In genomic region chr10:8199816-8200215, GRCm38 (mm10) we compare ENCODE assay signal across 19 mouse cellular contexts.
DNase-seq lines count a peak whose midpoint lies in the region; ATAC-seq and TF ChIP-seq lines count a peak whose summit lies in the region.
"Had no signal": no experiment of that assay in that cellular context is flagged by ENCODE, and none has a peak within 500 bp of the region (broad histone marks: within the 10 kb centered on the region; RNA-seq: fewer than 3 reads in every experiment).

No protein-coding gene starts in this region.

- intact Hi-C loops in gastrocnemius, adult 2 months (cut with DNase I): loop anchor here (5.0 kb wide), 1 partner anchor 388 kb away; no protein-coding TSS in a partner anchor
- intact Hi-C loops in gastrocnemius, postnatal 14 days (cut with DNase I; ENCODE audit: low total_unique reads): loop anchor here (5.0 kb wide), 1 partner anchor 318 kb away; no protein-coding TSS in a partner anchor

- no peak overlapping the region for H3K27ac ChIP-seq in gastrocnemius, adult 2 months
- H3K27ac ChIP-seq in limb, embryonic 15.5 days: peak overlapping the region; percentile 65
- no peak overlapping the region for H3K27ac ChIP-seq in limb, embryonic 10.5 days
- H3K27ac ChIP-seq in midbrain, embryonic 16.5 days (ENCODE audit: low read length): peak overlapping the region; percentile 35
- H3K27ac ChIP-seq in midbrain, embryonic 14.5 days (replicated peaks; ENCODE audit: low read depth, low read length): no peak overlapping the region
- H3K27ac ChIP-seq: forebrain, embryonic 10.5 days; heart, embryonic 13.5 days; hindbrain, embryonic 12.5 days; intestine, embryonic 15.5 days had no signal

- no peaks in the 10 kb centered on the region for H3K27me3 ChIP-seq in limb, embryonic 15.5 days
- no peaks in the 10 kb centered on the region for H3K27me3 ChIP-seq in limb, embryonic 10.5 days (ENCODE audit: low read depth, poor library complexity, severe bottlenecking)
- no peaks in the 10 kb centered on the region for H3K27me3 ChIP-seq in midbrain, embryonic 16.5 days (ENCODE audit: control insufficient read depth, insufficient read depth, low read depth, low read length)
- H3K27me3 ChIP-seq in midbrain, embryonic 14.5 days (ENCODE audit: control insufficient read depth, insufficient read depth, low read length): no peaks in the 10 kb centered on the region
- H3K27me3 ChIP-seq: heart, embryonic 13.5 days; hindbrain, embryonic 12.5 days; intestine, embryonic 15.5 days had no signal

- no peak overlapping the region for H3K9ac ChIP-seq in limb, embryonic 15.5 days
- no peak overlapping the region for H3K9ac ChIP-seq in midbrain, embryonic 16.5 days (ENCODE audit: low read depth, low read length)
- no peak overlapping the region for H3K9ac ChIP-seq in midbrain, embryonic 14.5 days (replicated peaks; ENCODE audit: low read length)
- H3K9ac ChIP-seq: heart, embryonic 13.5 days; hindbrain, embryonic 12.5 days; intestine, embryonic 15.5 days had no signal

- peak; percentile 16 for DNase-seq in cerebellum, adult 11-12 months
- no peak for DNase-seq in cerebellum, adult 8-10 months
- DNase-seq in gastrocnemius, adult 2 months: no peak
- DNase-seq in gastrocnemius, postnatal 14 days: no peak
- no peak for DNase-seq in limb, embryonic 10.5 days (ENCODE audit: low spot score)
- no peak for DNase-seq in midbrain, embryonic 14.5 days
- DNase-seq: adrenal gland, adult 8-10 months; adrenal gland, postnatal 25 days; gastrocnemius, postnatal 10 days; heart, postnatal 14 days; heart, postnatal 4 days had no signal

- TF ChIP-seq CTCF in gastrocnemius, adult 2 months (IDR thresholded peaks at IDR 0.05): no peak

- peaks cover 7% of the 10 kb centered on the region; the same call in 1 of the 2 replicates for H3K4me1 ChIP-seq in limb, embryonic 15.5 days
- H3K4me1 ChIP-seq in limb, embryonic 10.5 days: peaks cover 13% of the 10 kb centered on the region
- H3K4me1 ChIP-seq in midbrain, embryonic 16.5 days (ENCODE audit: control insufficient read depth, insufficient read depth, low read length): peaks cover 9% of the 10 kb centered on the region
- no peaks in the 10 kb centered on the region for H3K4me1 ChIP-seq in midbrain, embryonic 14.5 days (ENCODE audit: control insufficient read depth, insufficient read depth, low read length)
- H3K4me1 ChIP-seq: intestine, embryonic 15.5 days had no signal

- H3K4me2 ChIP-seq in limb, embryonic 15.5 days: no peak overlapping the region
- no peak overlapping the region for H3K4me2 ChIP-seq in midbrain, embryonic 16.5 days (ENCODE audit: low read length)
- no peak overlapping the region for H3K4me2 ChIP-seq in midbrain, embryonic 14.5 days (ENCODE audit: low read length)
- H3K4me2 ChIP-seq: heart, embryonic 13.5 days; hindbrain, embryonic 12.5 days; intestine, embryonic 15.5 days had no signal

- no peaks in the 10 kb centered on the region for H3K36me3 ChIP-seq in limb, embryonic 15.5 days
- no peaks in the 10 kb centered on the region for H3K36me3 ChIP-seq in limb, embryonic 10.5 days
- no peaks in the 10 kb centered on the region for H3K36me3 ChIP-seq in midbrain, embryonic 16.5 days (ENCODE audit: control insufficient read depth, insufficient read depth, low read length)
- H3K36me3 ChIP-seq in midbrain, embryonic 14.5 days (ENCODE audit: control insufficient read depth, insufficient read depth, low read length): no peaks in the 10 kb centered on the region
- H3K36me3 ChIP-seq: forebrain, embryonic 10.5 days; heart, embryonic 13.5 days; hindbrain, embryonic 12.5 days; intestine, embryonic 15.5 days had no signal

- no peak for ATAC-seq in limb, embryonic 15.5 days (ENCODE audit: insufficient number of reproducible peaks, low FRiP score, low TSS enrichment, low read depth)
- no peak for ATAC-seq in midbrain, embryonic 16.5 days
- no peak for ATAC-seq in midbrain, embryonic 14.5 days (ENCODE audit: low FRiP score, low TSS enrichment)
- ATAC-seq: activated CD4-positive, CD25-positive, alpha-beta regulatory T cell, adult 4 months; forebrain, embryonic 14.5 days; intestine, embryonic 15.5 days had no signal

- 68% methylated on average over 8 of the region's 8 CpGs for WGBS in limb, embryonic 15.5 days
- 91% methylated on average over 8 of the region's 8 CpGs for WGBS in limb, embryonic 10.5 days
- 87% methylated on average over 8 of the region's 8 CpGs for WGBS in midbrain, embryonic 16.5 days
- 91% methylated on average over 8 of the region's 8 CpGs for WGBS in midbrain, embryonic 14.5 days

- H3K4me3 ChIP-seq in gastrocnemius, adult 2 months: peak overlapping the region; percentile 9; the same call in 1 of the 2 replicates
- no peak overlapping the region for H3K4me3 ChIP-seq in limb, embryonic 15.5 days
- no peak overlapping the region for H3K4me3 ChIP-seq in limb, embryonic 10.5 days
- H3K4me3 ChIP-seq in midbrain, embryonic 16.5 days (ENCODE audit: low read depth, low read length): no peak overlapping the region
- H3K4me3 ChIP-seq in midbrain, embryonic 14.5 days (replicated peaks; ENCODE audit: low read depth, low read length): no peak overlapping the region
- H3K4me3 ChIP-seq: forebrain, embryonic 10.5 days; heart, embryonic 13.5 days; hindbrain, embryonic 12.5 days; intestine, embryonic 15.5 days had no signal

- no peaks in the 10 kb centered on the region for H3K9me3 ChIP-seq in limb, embryonic 15.5 days
- H3K9me3 ChIP-seq in limb, embryonic 10.5 days (replicated peaks): no peaks in the 10 kb centered on the region
- no peaks in the 10 kb centered on the region for H3K9me3 ChIP-seq in midbrain, embryonic 16.5 days (replicated peaks; ENCODE audit: control insufficient read depth, low read length, poor library complexity, severe bottlenecking)
- H3K9me3 ChIP-seq in midbrain, embryonic 14.5 days (ENCODE audit: control insufficient read depth, low read length): no peaks in the 10 kb centered on the region
- H3K9me3 ChIP-seq: forebrain, embryonic 10.5 days; heart, embryonic 13.5 days; hindbrain, embryonic 12.5 days; intestine, embryonic 15.5 days had no signal

Comparison
In these comparisons a context has a peak if more than half of its experiments do, and no peak if none do; other contexts are left out.
1. H3K27ac ChIP-seq: peak in limb, embryonic 15.5 days (single experiment) and midbrain, embryonic 16.5 days (single experiment); none in gastrocnemius, adult 2 months (single experiment), limb, embryonic 10.5 days (single experiment) and midbrain, embryonic 14.5 days (single experiment).